In genomic region chr4:152434836-152435235, GRCm38 (mm10) we compare ENCODE assay signal across 8 mouse cellular contexts. TPM values are rescaled to one million over a fixed set of nuclear protein-coding genes. Genes with fewer than 3 reads are reported as not detected.
A peak's percentile ranks its signal among the peaks of the same experiment; 100 is the strongest.
DNase-seq lines count a peak whose midpoint lies in the region; ATAC-seq lines count a peak whose summit lies in the region.

No protein-coding gene starts in this region.

- ATAC-seq in intestine, embryonic 15.5 days: peak; percentile 91
- ATAC-seq in erythroid progenitor cell, adult 5-6 weeks (replicated peaks; ENCODE audit: low FRiP score, poor library complexity, severe bottlenecking): no peak

- H3K4me1 ChIP-seq in intestine, embryonic 15.5 days (replicated peaks): no peaks in the 10 kb centered on the region
- H3K4me1 ChIP-seq in midbrain, embryonic 10.5 days: peaks cover 14% of the 10 kb centered on the region

- DNase-seq in adrenal gland, adult 18-20 months (ENCODE audit: low spot score in 2 of 2): peak; percentile 84 to 89
- peak; percentile 92 for DNase-seq in embryo, embryonic 11 days
- peak; percentile 88 to 92 for DNase-seq in gastrocnemius, postnatal 4 days (ENCODE audit: low spot score in 2 of 2)
- peak; percentile 91 to 93 for DNase-seq in left cerebral cortex, postnatal 10 days (ENCODE audit: extremely low spot score in 1 of 2, low spot score in 2 of 2)
- DNase-seq in midbrain, embryonic 10.5 days (ENCODE audit: low spot score): peak; percentile 91
- DNase-seq in skeletal muscle tissue, adult 2 months (ENCODE audit: low read depth, low spot score): peak; percentile 62

- H3K27ac ChIP-seq in intestine, embryonic 15.5 days: no peak overlapping the region
- peak overlapping the region; percentile 69 for H3K27ac ChIP-seq in midbrain, embryonic 10.5 days (replicated peaks)

- no peaks in the 10 kb centered on the region for H3K27me3 ChIP-seq in intestine, embryonic 15.5 days (replicated peaks)
- H3K27me3 ChIP-seq in midbrain, embryonic 10.5 days (ENCODE audit: low read depth, poor library complexity, severe bottlenecking): peaks cover 20% of the 10 kb centered on the region

- no peaks in the 10 kb centered on the region for H3K36me3 ChIP-seq in intestine, embryonic 15.5 days
- no peaks in the 10 kb centered on the region for H3K36me3 ChIP-seq in midbrain, embryonic 10.5 days

- no peak overlapping the region for H3K9ac ChIP-seq in intestine, embryonic 15.5 days

- H3K4me3 ChIP-seq in intestine, embryonic 15.5 days (replicated peaks): no peak overlapping the region
- H3K4me3 ChIP-seq in midbrain, embryonic 10.5 days: peak overlapping the region; percentile 47

- intact Hi-C loops in left cerebral cortex, postnatal 10 days (cut with DNase I): loop anchor here (2.0 to 5.0 kb wide), 2 partner anchors 102 to 258 kb away; partner anchors contain the start of gene Acot7

- 2% methylated on average over 9 of the region's 9 CpGs for WGBS in intestine, embryonic 15.5 days
- under 1% methylated on average over 9 of the region's 9 CpGs for WGBS in midbrain, embryonic 10.5 days

- H3K9me3 ChIP-seq in intestine, embryonic 15.5 days: no peaks in the 10 kb centered on the region
- H3K9me3 ChIP-seq in midbrain, embryonic 10.5 days (replicated peaks): no peaks in the 10 kb centered on the region

- peak overlapping the region; percentile 46 for H3K4me2 ChIP-seq in intestine, embryonic 15.5 days (replicated peaks)

RNA-seq across cellular contexts. Expression of gene Nphp4, which starts 41.7 kb away (rescaled TPM):
- 1 to 10 TPM; 2.9 to 4.1 TPM for total RNA-seq in adrenal gland, adult 18-20 months (2021)
- 1 to 10 TPM; 2.0 to 2.5 TPM for total RNA-seq in gastrocnemius, postnatal 4 days (2021)
- 1.7 TPM in 2 replicates for polyA plus RNA-seq in intestine, embryonic 15.5 days (2015; fragmentation: Nextera tagmentation; extraction: Ambion mirVana)
- 10 to 100 TPM; 14.6 to 15.1 TPM for total RNA-seq in left cerebral cortex, postnatal 10 days (2021)
- 7.8 and 8.2 TPM in 2 replicates for polyA plus RNA-seq in midbrain, embryonic 10.5 days (2016; fragmentation: Nextera tagmentation; extraction: Ambion mirVana)
- total RNA-seq in erythroid progenitor cell, adult 5-6 weeks (2015; ENCODE audit: low replicate concordance): 8.8 TPM in 1 of 2 replicates, not detected in the other
- not detected in 2 replicates for total RNA-seq in erythroid progenitor cell, adult 5-6 weeks (2017; ENCODE audit: low replicate concordance)

RNA-seq across cellular contexts. Expression of gene Kcnab2, which starts 42.8 kb away (rescaled TPM):
- total RNA-seq in adrenal gland, adult 18-20 months (2021): 1 to 10 TPM; 4.6 to 5.5 TPM
- 1 to 10 TPM; 5.6 to 6.1 TPM for total RNA-seq in gastrocnemius, postnatal 4 days (2021)
- 3.6 and 3.8 TPM in 2 replicates for polyA plus RNA-seq in intestine, embryonic 15.5 days (2015; fragmentation: Nextera tagmentation; extraction: Ambion mirVana)
- 100 to 1,000 TPM; 123 to 134 TPM for total RNA-seq in left cerebral cortex, postnatal 10 days (2021)
- 12.2 and 17.3 TPM in 2 replicates for polyA plus RNA-seq in midbrain, embryonic 10.5 days (2016; fragmentation: Nextera tagmentation; extraction: Ambion mirVana)
- total RNA-seq in erythroid progenitor cell, adult 5-6 weeks (2015; ENCODE audit: low replicate concordance): 5.0 and 8.6 TPM in 2 replicates
- total RNA-seq in erythroid progenitor cell, adult 5-6 weeks (2017; ENCODE audit: low replicate concordance): 8.9 and 10.9 TPM in 2 replicates

Comparison
In these comparisons a context has a peak if more than half of its experiments do, and no peak if none do; other contexts are left out.
1. RNA of gene Kcnab2, which starts 42.8 kb away (total RNA-seq): 123 to 134 TPM in left cerebral cortex, postnatal 10 days; 5.0 to 10.9 TPM in erythroid progenitor cell, adult 5-6 weeks, 5.6 to 6.1 TPM in gastrocnemius, postnatal 4 days and 4.6 to 5.5 TPM in adrenal gland, adult 18-20 months; every median in the first group is over 10 times any median in the second.
2. Peak in every context shown above with its lines, with median percentiles within 50 percentile points of each other: DNase-seq.